Mouse (Mus musculus): ENCODE measurements around the gene Gm28051. TPM values are rescaled to one million over a fixed set of nuclear protein-coding genes. Genes with fewer than 3 reads are reported as not detected.
A peak's percentile ranks its signal among the peaks of the same experiment; 100 is the strongest.

Gm28051 gene
- total RNA-seq (2021): not detected
- long read RNA-seq, experiment 1: 0 reads
- long read RNA-seq, experiment 2, partial matches to known transcripts: 1 of 1 reads
- long read RNA-seq, experiment 2, other reads (novel, unspliced or antisense): 0 of 1 reads

DNA sequence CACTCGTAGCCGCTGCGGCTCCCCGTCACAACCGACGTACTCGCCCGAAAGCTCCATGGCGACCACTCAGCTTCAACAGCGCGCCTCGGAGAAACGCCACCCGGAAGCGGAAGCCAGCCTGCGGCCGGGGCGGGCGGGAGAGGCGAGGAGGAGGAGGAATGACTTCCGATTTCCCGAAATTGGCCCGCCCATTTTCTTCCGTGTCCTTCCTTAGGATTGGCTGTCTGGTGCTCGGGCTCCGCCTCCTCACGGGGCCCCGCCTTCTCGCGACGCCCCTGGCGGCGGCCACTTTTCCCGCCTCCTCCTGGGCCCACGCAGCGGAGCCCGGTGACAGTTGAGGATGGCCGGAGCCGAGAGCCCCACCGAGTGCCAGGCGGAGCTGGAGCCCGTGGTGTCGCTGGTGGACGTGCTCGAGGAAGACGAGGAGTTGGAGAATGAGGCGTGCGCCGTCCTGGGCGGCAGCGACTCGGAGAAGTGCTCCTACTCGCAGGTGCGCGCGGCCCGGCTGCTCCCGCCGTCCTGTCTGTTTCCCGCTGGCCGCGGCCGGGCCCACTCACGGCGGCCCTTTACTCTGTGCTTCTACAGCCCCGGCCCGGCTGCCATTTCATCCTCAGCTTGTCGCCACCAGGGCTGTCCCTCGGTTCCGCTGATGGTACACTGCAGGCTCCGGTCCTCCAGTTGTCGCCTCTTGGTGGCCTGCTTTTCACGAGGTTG is at the start of gene Gm28051, which contains the start of the genes Gon7 and Ubr7:
Gene Gm28051, minus strand, starts transcription at position 77 of the 714 bp plus-strand sequence.
Gene Gon7, minus strand, starts transcription at position 115 of the 714 bp plus-strand sequence.
Gene Ubr7, plus strand, starts transcription at position 279 of the 714 bp plus-strand sequence.
- DNase-seq: peak; percentile 97

DNA sequence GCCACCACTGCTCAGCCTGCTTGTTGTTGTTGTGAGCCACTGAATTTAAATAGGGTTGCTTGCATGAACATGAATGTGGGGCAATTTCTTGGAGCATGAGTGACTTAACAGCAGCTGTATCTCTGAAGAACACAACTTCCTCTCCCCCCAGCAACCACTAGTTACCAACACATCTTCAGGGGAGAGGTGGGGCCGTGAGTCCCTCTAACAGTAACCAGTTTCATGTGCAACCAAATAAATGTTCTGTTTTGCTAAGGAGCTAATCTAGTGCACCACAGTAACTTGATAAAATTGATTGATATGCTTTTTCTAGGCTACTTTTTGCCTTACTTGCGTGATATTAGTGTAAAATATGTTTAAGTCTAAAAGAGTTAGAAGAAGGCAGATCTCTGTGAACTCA is 42.0 kb upstream of the Gm28051 start:
- DNase-seq: no peak

- no peak for DNase-seq
These were observed 30.4 kb upstream of the Gm28051 start for GRCm38 (mm10) chr12:102787927-102788326.

- no peak for DNase-seq
These were observed 28.0 kb upstream of the Gm28051 start for GRCm38 (mm10) chr12:102785593-102785985.

- DNase-seq: no peak
These were observed 27.5 kb upstream of the Gm28051 start for GRCm38 (mm10) chr12:102784899-102785592.

DNA sequence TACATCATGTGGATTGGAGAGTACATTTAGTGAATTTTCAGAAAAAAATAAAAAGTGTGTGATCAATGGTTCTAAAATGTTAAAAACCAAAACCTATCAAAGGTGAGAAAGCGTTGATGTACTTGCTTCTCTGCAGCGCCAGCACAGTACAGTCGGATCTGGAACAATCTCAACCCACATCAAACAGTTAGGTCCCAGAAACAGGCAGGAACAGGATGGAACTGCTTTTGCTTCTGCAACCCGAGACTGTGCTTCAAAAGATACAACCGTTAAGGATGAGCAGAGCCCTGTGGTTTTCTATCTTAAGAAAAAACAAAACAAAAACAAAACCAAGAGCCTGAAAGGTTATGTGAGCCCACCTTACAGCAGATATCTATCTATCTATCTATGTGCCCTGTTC is 25.3 kb upstream of the Gm28051 start:
- no peak for DNase-seq

GRCm38 (mm10) chr12:102779452-102779851 is 21.9 kb upstream of the Gm28051 start:
- DNase-seq: peak in 1 of 2 experiments; percentile 11

DNA sequence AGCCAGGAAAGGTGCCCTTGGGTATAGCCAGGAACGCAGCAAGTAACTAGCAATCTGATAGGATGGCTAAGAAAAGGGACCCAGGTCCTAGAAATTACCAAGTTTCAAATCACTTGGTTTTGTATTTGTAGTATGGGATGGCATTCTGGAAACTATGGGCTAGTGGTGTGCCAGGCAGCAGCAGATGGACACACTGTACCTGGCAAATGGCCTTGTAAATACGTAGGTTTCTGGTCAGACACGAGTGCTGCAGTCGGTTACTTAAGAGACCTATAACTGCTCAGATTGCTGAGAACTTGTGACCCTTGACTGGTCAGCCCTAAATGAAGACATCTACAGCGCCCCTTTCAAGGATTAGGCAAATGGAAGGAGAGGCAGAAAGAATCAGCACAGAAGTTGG is 20.6 kb upstream of the Gm28051 start:
- DNase-seq: no peak

- DNase-seq: no peak
These were observed 18.5 kb upstream of the Gm28051 start for GRCm38 (mm10) chr12:102776035-102776434.

GRCm38 (mm10) chr12:102772676-102773075 is 15.1 kb upstream of the Gm28051 start:
- no peak for DNase-seq

- no peak for DNase-seq
These were observed 14.0 kb upstream of the Gm28051 start for GRCm38 (mm10) chr12:102771601-102772000.

GRCm38 (mm10) chr12:102769000-102769399 is 11.4 kb upstream of the Gm28051 start:
- DNase-seq: no peak

GRCm38 (mm10) chr12:102763696-102764095 is 6.1 kb upstream of the Gm28051 start:
- DNase-seq: peak; percentile 61 to 63

- no peak for DNase-seq
These were observed 4.1 kb upstream of the Gm28051 start for GRCm38 (mm10) chr12:102761668-102762067.

DNA sequence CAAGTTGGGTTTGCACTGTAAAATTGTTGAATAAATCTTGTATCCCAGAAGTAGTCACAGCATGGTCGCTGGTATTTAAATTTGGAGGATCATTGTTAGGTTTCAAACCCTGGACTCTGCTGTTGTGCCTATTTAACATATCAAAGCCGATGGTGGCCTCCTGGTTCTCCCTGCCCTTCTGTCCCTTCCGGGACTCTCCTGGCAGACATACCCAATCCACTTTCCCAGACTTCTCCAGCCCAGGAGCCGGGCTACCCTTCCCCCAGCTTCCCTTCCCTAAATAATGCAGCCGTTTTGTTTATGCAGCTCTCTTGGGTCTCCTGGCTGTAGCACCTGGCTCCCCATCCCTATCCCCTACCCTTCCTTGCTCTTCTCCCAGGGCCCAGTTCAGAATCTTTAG is 1.4 kb upstream of the Gm28051 start:
- DNase-seq: no peak

DNA sequence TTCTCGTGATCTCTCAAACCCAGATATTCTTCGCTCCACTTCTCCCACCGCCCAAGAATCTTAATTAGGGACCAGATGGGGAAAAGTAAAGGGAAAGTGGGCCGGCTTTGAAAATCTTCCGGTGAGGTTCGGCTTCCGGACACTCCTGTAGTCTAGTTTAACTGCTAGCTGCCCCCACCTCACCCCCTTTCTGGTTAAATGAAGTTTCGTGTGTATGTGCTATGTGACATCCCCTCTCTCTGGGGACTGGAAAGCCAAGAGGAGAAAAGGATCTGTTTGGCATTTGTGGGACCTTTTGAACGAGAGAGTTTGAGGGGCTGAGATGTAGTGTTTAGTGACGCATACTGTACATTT is 815 bp upstream of the Gm28051 start, which contains the start of gene Gm20604:
Gene Gm20604, minus strand, starts transcription at position 270 of the 354 bp plus-strand sequence.
- no peak for DNase-seq

- DNase-seq: peak; percentile 91 to 95
These were observed 393 bp downstream of the Gm28051 start for GRCm38 (mm10) chr12:102757055-102757688.

- DNase-seq: peak; percentile 8 to 12
These were observed 1.3 kb downstream of the Gm28051 start for GRCm38 (mm10) chr12:102756304-102756703.

GRCm38 (mm10) chr12:102748256-102748655 is 9.3 kb downstream of the Gm28051 start:
- DNase-seq: no peak

DNA sequence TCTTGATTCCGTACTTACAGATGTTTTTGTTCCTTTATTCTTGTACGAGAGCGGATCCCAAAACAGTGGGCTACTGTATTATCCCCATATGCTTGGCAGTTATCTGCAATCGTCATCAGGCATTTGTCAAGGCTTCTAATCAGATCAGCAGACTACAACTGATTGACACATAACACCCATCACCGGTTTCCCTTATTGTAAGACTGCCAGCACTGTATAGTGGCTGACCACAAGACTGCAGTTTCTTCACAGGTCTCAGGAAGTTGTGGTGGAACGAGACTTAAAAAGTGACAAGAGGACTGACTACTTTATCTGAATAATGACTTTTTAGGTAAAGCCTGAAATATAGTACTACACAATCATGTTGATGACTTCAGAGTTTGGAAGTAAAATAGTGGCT is 12.7 kb downstream of the Gm28051 start:
- no peak for DNase-seq

DNA sequence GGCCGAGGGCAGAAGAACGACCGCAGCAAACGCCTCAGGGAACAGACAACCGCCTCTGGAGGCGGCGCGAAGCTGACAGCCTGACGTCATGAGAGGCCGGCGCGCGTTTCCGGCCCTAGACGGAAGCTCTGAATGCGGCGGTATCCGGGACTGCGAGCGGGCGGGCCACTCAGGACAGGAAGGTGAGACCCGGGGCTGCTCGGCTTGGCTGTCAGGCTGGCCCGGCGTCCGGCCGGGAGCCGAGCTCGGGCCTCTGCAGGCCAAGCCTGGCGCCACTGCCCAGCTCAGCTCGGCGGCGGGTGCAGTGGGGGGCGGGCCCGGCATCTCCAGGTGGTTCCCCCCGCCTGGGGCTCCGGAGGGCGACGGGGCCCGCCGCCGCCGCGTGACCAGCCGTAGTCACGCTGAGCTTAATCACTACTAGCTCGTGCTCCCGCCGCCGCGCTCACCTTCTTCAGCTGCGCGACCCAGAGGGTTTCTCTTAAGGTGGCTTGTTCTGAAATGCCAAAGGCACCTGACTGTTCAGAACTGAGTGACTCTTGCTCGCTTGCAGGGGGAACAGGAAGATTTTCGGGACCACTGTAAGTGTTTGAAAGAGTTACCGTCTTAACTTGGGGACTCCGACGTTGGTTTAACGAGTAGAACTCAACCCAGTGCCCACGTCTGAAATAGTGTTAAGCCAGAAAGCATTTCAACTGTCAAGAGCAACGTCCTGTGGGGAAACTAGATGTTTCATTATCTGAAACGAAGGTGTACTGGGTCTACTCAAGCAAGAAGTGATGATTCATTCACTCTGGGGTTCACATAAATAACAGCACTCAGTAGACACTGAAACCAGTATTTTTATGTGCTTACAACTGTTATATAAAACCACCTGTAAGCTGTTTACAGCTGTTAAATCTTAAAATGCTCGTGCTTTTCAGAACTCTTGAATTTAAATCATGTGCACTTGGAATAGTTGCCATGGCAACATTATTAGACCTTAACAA is 13.7 kb downstream of the Gm28051 start, which contains the start of the genes Moap1 and Tmem251:
Gene Moap1, minus strand, starts transcription at position 73 of the 986 bp plus-strand sequence.
Gene Tmem251, plus strand, starts transcription at position 174 of the 986 bp plus-strand sequence.
- peak; percentile 94 for DNase-seq
